Mouse (Mus musculus): ENCODE results near the gene Ahnak. TPM values are rescaled to one million over a fixed set of nuclear protein-coding genes. Genes with fewer than 3 reads are reported as not detected.

Ahnak gene
- total and polyA plus RNA-seq, 3 experiments = 1.2 to 2.2 TPM; not detected in 1

DNA sequence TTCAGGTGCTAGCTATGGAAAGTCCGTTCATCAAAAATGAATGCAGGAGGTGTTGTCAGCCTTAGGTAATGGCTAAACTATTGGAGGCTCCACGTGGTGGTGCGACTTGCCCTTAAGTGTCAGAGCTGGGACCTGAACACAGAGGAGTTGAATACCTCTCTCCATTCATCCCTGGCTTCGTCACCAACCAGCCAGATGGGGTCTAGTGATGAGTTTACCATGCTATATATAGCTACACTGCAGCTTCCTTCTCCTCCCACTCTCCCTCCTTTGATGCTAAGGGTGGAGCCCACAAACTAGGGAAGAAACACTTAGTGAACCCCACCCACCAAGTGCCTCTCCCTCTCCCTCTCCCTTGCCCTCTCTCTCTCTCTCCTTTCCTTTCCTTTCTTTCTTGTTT lies 55.2 kb downstream of the Ahnak start:
- H3K79me2 ChIP-seq (ENCODE audit: control insufficient read depth, insufficient read depth, low read length, poor library complexity) = no peaks in the 10 kb centered on the region
- peaks cover 10 to 41% of the 10 kb centered on the region in 2 experiments for H3K4me1 ChIP-seq (ENCODE audit: control insufficient read depth in 1 of 2, insufficient read depth in 2 of 2, low read length in 2 of 2)
- H3K9ac ChIP-seq (ENCODE audit: control insufficient read depth, low read depth, low read length, poor library complexity, severe bottlenecking) = peak overlapping the region; percentile 29
- DNase-seq (ENCODE audit: low read depth, low spot score) = peak; percentile 77
- peak overlapping the region; percentile 37; the same call in 1 of the 2 replicates for H3K27ac ChIP-seq (ENCODE audit: control insufficient read depth, low read depth, low read length)
- H3K9me3 ChIP-seq (replicated peaks; ENCODE audit: insufficient read depth, low read length) = no peaks in the 10 kb centered on the region
- H3K4me3 ChIP-seq (ENCODE audit: control insufficient read depth in 1 of 2, insufficient read depth in 1 of 2, low read depth in 2 of 2, low read length in 2 of 2) = peak overlapping the region; percentile 12 to 40; a peak in 3 of 4 replicates
- no peaks in the 10 kb centered on the region for H3K27me3 ChIP-seq (ENCODE audit: control insufficient read depth in 1 of 2, insufficient read depth in 2 of 2, low read length in 2 of 2)
- peaks cover 0 to 30% of the 10 kb centered on the region in 2 experiments; a peak in 2 of 4 replicates for H3K36me3 ChIP-seq (ENCODE audit: control insufficient read depth in 1 of 2, insufficient read depth in 2 of 2, low read length in 2 of 2)
- TF ChIP-seq ZKSCAN1 (IDR thresholded peaks at IDR 0.05; ENCODE audit: low read depth, low read length) (no peak), USF1 (IDR thresholded peaks at IDR 0.05; ENCODE audit: low read depth, low read length) (no peak), MEF2A (IDR thresholded peaks at IDR 0.05; ENCODE audit: extremely low read depth, insufficient replicate concordance, low read depth, low read length, poor library complexity, severe bottlenecking) (peak; percentile 79; the same call in 1 of the 2 replicates), HCFC1 (IDR thresholded peaks at IDR 0.05; ENCODE audit: low read depth, low read length) (no peak), ZNF384 (IDR thresholded peaks at IDR 0.05; ENCODE audit: low read depth, low read length) (no peak), MYC (IDR thresholded peaks at IDR 0.05; ENCODE audit: low read depth, low read length) (no peak), POLR2AphosphoS2 (IDR thresholded peaks at IDR 0.05; ENCODE audit: low read length) (no peak), MAX (IDR thresholded peaks at IDR 0.05; ENCODE audit: low read length) (peak; percentile 66; the same call in 1 of the 2 replicates), KAT2A (conservative IDR thresholded peaks at IDR 0.05; ENCODE audit: low read depth, low read length) (no peak), NELFE (IDR thresholded peaks at IDR 0.05; ENCODE audit: low read depth, low read length) (no peak), MAZ (IDR thresholded peaks at IDR 0.05; ENCODE audit: low read depth, low read length) (no peak), JUND (IDR thresholded peaks at IDR 0.05; ENCODE audit: low read depth, low read length) (no peak), SIN3A (IDR thresholded peaks at IDR 0.05; ENCODE audit: low read length) (no peak), POLR2A (IDR thresholded peaks at IDR 0.05; ENCODE audit: control insufficient read depth in 1 of 2, insufficient read depth in 1 of 2, low read depth in 1 of 2, low read length in 2 of 2, poor library complexity in 1 of 2) (0 out of 4 replicates have a peak, but pooled peaks of 1 of the 2 experiments have one; percentile 22), TBP (IDR thresholded peaks at IDR 0.05; ENCODE audit: low read depth, low read length) (0 out of 2 replicates have a peak, but pooled peaks have one; percentile 49), EP300 (IDR thresholded peaks at IDR 0.05; ENCODE audit: low read depth in 1 of 2, low read length in 2 of 2) (no peak; a peak in 1 of 4 replicates), BHLHE40 (IDR thresholded peaks at IDR 0.05; ENCODE audit: borderline replicate concordance, low read depth, low read length) (no peak), CHD2 (IDR thresholded peaks at IDR 0.05; ENCODE audit: low read length) (no peak), ZC3H11A (IDR thresholded peaks at IDR 0.05; ENCODE audit: low read depth, low read length) (no peak), UBTF (IDR thresholded peaks at IDR 0.05; ENCODE audit: borderline replicate concordance, insufficient read depth, low read depth, low read length) (no peak), TAL1 (IDR thresholded peaks at IDR 0.05; ENCODE audit: low read length) (peak; percentile 51; the same call in 1 of the 2 replicates), E2F4 (IDR thresholded peaks at IDR 0.05; ENCODE audit: borderline replicate concordance, low read depth, low read length) (no peak), USF2 (IDR thresholded peaks at IDR 0.05; ENCODE audit: borderline replicate concordance in 1 of 2, insufficient read depth in 1 of 2, low read depth in 1 of 2, low read length in 2 of 2) (no peak), GABPA (IDR thresholded peaks at IDR 0.05; ENCODE audit: low read depth, low read length) (no peak), GATA1 (IDR thresholded peaks at IDR 0.05; ENCODE audit: low read depth, low read length) (no peak), RAD21 (IDR thresholded peaks at IDR 0.05; ENCODE audit: low read depth, low read length) (no peak), SMC3 (IDR thresholded peaks at IDR 0.05; ENCODE audit: low read depth, low read length) (no peak), ETS1 (IDR thresholded peaks at IDR 0.05; ENCODE audit: low read depth, low read length) (peak; percentile 58), ZMIZ1 (IDR thresholded peaks at IDR 0.05; ENCODE audit: low read depth, low read length) (no peak), CTCF (IDR thresholded peaks at IDR 0.05 in 2 of 3, conservative IDR thresholded peaks at IDR 0.05 in 1 of 3; ENCODE audit: control insufficient read depth in 1 of 3, insufficient read depth in 1 of 3, low read depth in 2 of 3, low read length in 3 of 3, poor library complexity in 1 of 3, severe bottlenecking in 1 of 3) (no peak), NRF1 (IDR thresholded peaks at IDR 0.05; ENCODE audit: insufficient read depth, low read depth, low read length, poor library complexity, severe bottlenecking) (no peak), ELF1 (IDR thresholded peaks at IDR 0.05; ENCODE audit: low read depth, low read length) (no peak), MAFK (IDR thresholded peaks at IDR 0.05; ENCODE audit: borderline replicate concordance, low read depth, low read length) (no peak), MYB (IDR thresholded peaks at IDR 0.05; ENCODE audit: low read depth, low read length) (no peak), TCF12 (IDR thresholded peaks at IDR 0.05; ENCODE audit: low read depth, low read length) (0 out of 2 replicates have a peak, but pooled peaks have one; percentile 11), MXI1 (IDR thresholded peaks at IDR 0.05; ENCODE audit: low read depth, low read length) (peak; percentile 47), POLR2AphosphoS5 (IDR thresholded peaks at IDR 0.05; ENCODE audit: borderline replicate concordance, low read depth, low read length) (no peak)

Measured in MEL (cell line).